Mouse (Mus musculus) liver, embryonic 12.5 days (tissue): ENCODE measurements around the gene Cct8. TPM values are rescaled to one million over a fixed set of nuclear protein-coding genes. Genes with fewer than 3 reads are reported as not detected.
A peak's percentile ranks its signal among the peaks of the same experiment; 100 is the strongest.
"Not testable (repeated sequence)": the region's sequence is repeated elsewhere in the genome, so short reads cannot be mapped to it uniquely, and the experiment has no call there.

Experiments
- ATAC-seq: fragments of 200-750 bp; cut with Nextera tagmentation; 2 replicates; pipeline ENCODE4 v1.8.0; 2017; ENCODE audit warnings: moderate number of reproducible peaks, mild to moderate bottlenecking, moderate library complexity
- H3K27ac ChIP-seq: fragments of 300-500 bp; sonication (generic); 2 replicates; pipeline ENCODE4 v1.5.1; 2016; ENCODE audit warnings: mild to moderate bottlenecking
- H3K27me3 ChIP-seq: fragments of 300-500 bp; sonication (generic); replicated peaks from 2 replicates; pipeline ENCODE4 v1.6.1; 2016; ENCODE audit warnings: mild to moderate bottlenecking, moderate library complexity
- H3K36me3 ChIP-seq: fragments of 300-500 bp; sonication (generic); 2 replicates; pipeline ENCODE4 v1.6.1; 2016; ENCODE audit warnings: mild to moderate bottlenecking, moderate library complexity
- H3K4me1 ChIP-seq: fragments of 300-500 bp; sonication (generic); 2 replicates; pipeline ENCODE4 v1.6.1; 2016
- H3K4me2 ChIP-seq: fragments of 300-500 bp; sonication (generic); 2 replicates; pipeline ENCODE4 v1.6.1; 2016; ENCODE audit warnings: mild to moderate bottlenecking, moderate library complexity
- H3K4me3 ChIP-seq: fragments of 300-500 bp; sonication (generic); 2 replicates; pipeline ENCODE4 v1.5.1; 2016; ENCODE audit warnings: mild to moderate bottlenecking, moderate library complexity
- H3K9ac ChIP-seq: fragments of 300-500 bp; sonication (generic); 2 replicates; pipeline ENCODE4 v1.6.1; 2016; ENCODE audit warnings: mild to moderate bottlenecking, moderate library complexity
- H3K9me3 ChIP-seq: fragments of 300-500 bp; sonication (generic); replicated peaks from 2 replicates; pipeline ENCODE4 v1.6.1; 2016; ENCODE audit warnings: mild to moderate bottlenecking, moderate library complexity
- WGBS: fragments of 180-500 bp; shearing (Covaris S2); methylation state at CpG from one replicate; pipeline ENCODE4 v1.1.7; 2016; ENCODE audit not compliant: insufficient replicate concordance; 5-methylcytosine and 5-hydroxymethylcytosine counted together
- polyA plus RNA-seq: library from polyadenylated mRNA; unstranded; fragments of >200 nt; fragmentation: Nextera tagmentation; extraction: Ambion mirVana; gene quantifications from 2 replicates; pipeline ENCODE4 v1.2.1, GENCODE M21; 2016

Cct8 gene
- polyA plus RNA-seq, 1 experiment from 2014 or later: 399 TPM

GRCm38 (mm10) chr16:87492191-87492792, 3.4 kb downstream of the Cct8 start:
- not testable (repeated sequence) for H3K27me3 ChIP-seq, H3K27ac ChIP-seq, H3K9me3 ChIP-seq, ATAC-seq, H3K4me2 ChIP-seq, H3K4me3 ChIP-seq, H3K9ac ChIP-seq
- H3K36me3 ChIP-seq: peaks cover 68% of the 10 kb centered on the region
- 86% methylated on average over 12 of the region's 12 CpGs for WGBS
- peaks cover 24% of the 10 kb centered on the region for H3K4me1 ChIP-seq

- no peak overlapping the region for H3K27ac ChIP-seq
- ATAC-seq: no peak
- no peaks in the 10 kb centered on the region for H3K27me3 ChIP-seq
- no peak overlapping the region for H3K9ac ChIP-seq
- no peaks in the 10 kb centered on the region for H3K9me3 ChIP-seq
- peaks cover 2% of the 10 kb centered on the region; the same call in 1 of the 2 replicates for H3K4me1 ChIP-seq
- H3K36me3 ChIP-seq: peaks cover 98% of the 10 kb centered on the region
- no peak overlapping the region for H3K4me3 ChIP-seq
- H3K4me2 ChIP-seq: no peak overlapping the region
- 64% methylated on average over 2 of the region's 2 CpGs for WGBS
These were observed 7.1 kb downstream of the Cct8 start for GRCm38 (mm10) chr16:87488605-87489004.

- WGBS: 88% methylated on average over 5 of the region's 5 CpGs
- Histone ChIP-seq H3K4me3 (no peak overlapping the region), H3K27ac (no peak overlapping the region), H3K4me2 (no peak overlapping the region), H3K9ac (no peak overlapping the region), H3K9me3 (no peaks in the 10 kb centered on the region), H3K36me3 (peaks cover 97% of the 10 kb centered on the region), H3K4me1 (no peaks in the 10 kb centered on the region), H3K27me3 (no peaks in the 10 kb centered on the region)
- no peak for ATAC-seq
These were observed 8.9 kb downstream of the Cct8 start for GRCm38 (mm10) chr16:87486739-87487138.

- H3K9ac ChIP-seq: no peak overlapping the region
- H3K4me3 ChIP-seq: no peak overlapping the region
- 87% methylated on average over 5 of the region's 5 CpGs for WGBS
- no peak overlapping the region for H3K27ac ChIP-seq
- H3K4me1 ChIP-seq: no peaks in the 10 kb centered on the region
- H3K9me3 ChIP-seq: no peaks in the 10 kb centered on the region
- H3K27me3 ChIP-seq: no peaks in the 10 kb centered on the region
- H3K36me3 ChIP-seq: peaks cover 92% of the 10 kb centered on the region
- H3K4me2 ChIP-seq: no peak overlapping the region
- ATAC-seq: no peak
These were observed 11.3 kb downstream of the Cct8 start for GRCm38 (mm10) chr16:87484367-87484766.

GRCm38 (mm10) chr16:87470579-87470978, 25.1 kb downstream of the Cct8 start:
- H3K27me3 ChIP-seq: no peaks in the 10 kb centered on the region
- H3K27ac ChIP-seq: no peak overlapping the region
- ATAC-seq: no peak
- no peak overlapping the region for H3K4me2 ChIP-seq
- no peaks in the 10 kb centered on the region for H3K9me3 ChIP-seq
- no peaks in the 10 kb centered on the region for H3K4me1 ChIP-seq
- H3K4me3 ChIP-seq: no peak overlapping the region
- no peak overlapping the region for H3K9ac ChIP-seq
- peaks cover 86% of the 10 kb centered on the region for H3K36me3 ChIP-seq
- 80% methylated on average over 4 of the region's 4 CpGs for WGBS

- Histone ChIP-seq H3K27me3 (no peaks in the 10 kb centered on the region), H3K4me1 (peaks cover 30% of the 10 kb centered on the region), H3K9ac (no peak overlapping the region), H3K9me3 (no peaks in the 10 kb centered on the region), H3K4me2 (no peak overlapping the region), H3K4me3 (no peak overlapping the region), H3K27ac (no peak overlapping the region), H3K36me3 (peaks cover 51% of the 10 kb centered on the region)
- no peak for ATAC-seq
- 91% methylated on average over 3 of the region's 3 CpGs for WGBS
These were observed 36.9 kb downstream of the Cct8 start for GRCm38 (mm10) chr16:87458752-87459151.

GRCm38 (mm10) chr16:87455180-87455611, 40.5 kb downstream of the Cct8 start:
- Histone ChIP-seq H3K9me3 (no peaks in the 10 kb centered on the region), H3K27ac (peak overlapping the region; percentile 82), H3K9ac (peak overlapping the region; percentile 93), H3K4me1 (peaks cover 30% of the 10 kb centered on the region), H3K27me3 (no peaks in the 10 kb centered on the region), H3K4me2 (peak overlapping the region; percentile 95), H3K4me3 (peak overlapping the region; percentile 91), H3K36me3 (peaks cover 20% of the 10 kb centered on the region)
- under 1% methylated on average over 38 of the region's 38 CpGs for WGBS
- ATAC-seq: peak; percentile 81

GRCm38 (mm10) chr16:87454419-87455179, 41.1 kb downstream of the Cct8 start, which contains the start of gene Usp16:
Gene Usp16, plus strand, starts transcription at chr16:87454703.
- peak within 1 kb of the TSS; percentile 82 for H3K27ac ChIP-seq

GRCm38 (mm10) chr16:87453226-87453625, 42.4 kb downstream of the Cct8 start:
- H3K9ac ChIP-seq: no peak overlapping the region
- 56% methylated on average over 2 of the region's 2 CpGs for WGBS
- H3K4me3 ChIP-seq: no peak overlapping the region
- H3K27ac ChIP-seq: no peak overlapping the region
- H3K9me3 ChIP-seq: no peaks in the 10 kb centered on the region
- no peak overlapping the region for H3K4me2 ChIP-seq
- peaks cover 30% of the 10 kb centered on the region for H3K4me1 ChIP-seq
- no peak for ATAC-seq
- no peaks in the 10 kb centered on the region for H3K27me3 ChIP-seq
- H3K36me3 ChIP-seq: peaks cover under 1% of the 10 kb centered on the region; the same call in 1 of the 2 replicates

More at GRCm38 (mm10) chr16:87454419-87455179, 41.1 kb downstream of the Cct8 start, which contains the start of gene Usp16:
- 11% methylated on average over 45 of the region's 45 CpGs for WGBS
- Histone ChIP-seq H3K4me2 (peak within 1 kb of the TSS; percentile 95), H3K9ac (peak within 1 kb of the TSS; percentile 93), H3K27me3 (no peaks in the 10 kb centered on the region), H3K9me3 (no peaks in the 10 kb centered on the region), H3K4me3 (peak within 1 kb of the TSS; percentile 91), H3K36me3 (peaks cover 14% of the 10 kb centered on the region), H3K4me1 (peaks cover 30% of the 10 kb centered on the region)
- peak; percentile 95 for ATAC-seq

GRCm38 (mm10) chr16:87445528-87445927, 50.1 kb downstream of the Cct8 start:
- Histone ChIP-seq H3K27me3 (no peaks in the 10 kb centered on the region), H3K9ac (no peak overlapping the region), H3K4me1 (peaks cover 13% of the 10 kb centered on the region), H3K9me3 (no peaks in the 10 kb centered on the region), H3K4me3 (no peak overlapping the region), H3K27ac (no peak overlapping the region), H3K4me2 (no peak overlapping the region), H3K36me3 (no peaks in the 10 kb centered on the region)
- no peak for ATAC-seq
- WGBS: 88% methylated on average over 3 of the region's 3 CpGs

- no peak for ATAC-seq
- H3K9ac ChIP-seq: no peak overlapping the region
- H3K27ac ChIP-seq: no peak overlapping the region
These were observed 50.6 kb downstream of the Cct8 start for GRCm38 (mm10) chr16:87445110-87445509.

GRCm38 (mm10) chr16:87444071-87444470, 51.6 kb downstream of the Cct8 start:
- H3K27ac ChIP-seq: no peak overlapping the region
- H3K4me1 ChIP-seq: peaks cover 20% of the 10 kb centered on the region
- 50% methylated on average over 1 of the region's 1 CpGs for WGBS
- no peaks in the 10 kb centered on the region for H3K9me3 ChIP-seq
- H3K4me2 ChIP-seq: no peak overlapping the region
- ATAC-seq: no peak
- H3K9ac ChIP-seq: no peak overlapping the region
- H3K27me3 ChIP-seq: no peaks in the 10 kb centered on the region
- no peaks in the 10 kb centered on the region for H3K36me3 ChIP-seq
- H3K4me3 ChIP-seq: no peak overlapping the region

More at GRCm38 (mm10) chr16:87445110-87445509, 50.6 kb downstream of the Cct8 start:
- no peak overlapping the region for H3K4me2 ChIP-seq
- no peaks in the 10 kb centered on the region for H3K27me3 ChIP-seq
- H3K4me3 ChIP-seq: no peak overlapping the region
- H3K9me3 ChIP-seq: no peaks in the 10 kb centered on the region
- H3K4me1 ChIP-seq: peaks cover 13% of the 10 kb centered on the region
- H3K36me3 ChIP-seq: no peaks in the 10 kb centered on the region
